Mouse (Mus musculus) intestine, embryonic 14.5 days (tissue): ENCODE data around the gene Pih1d2. TPM values are rescaled to one million over a fixed set of nuclear protein-coding genes. Genes with fewer than 3 reads are reported as not detected.

Experiments used
- ATAC-seq: fragments of 200-750 bp; cut with Nextera tagmentation; replicated peaks from 2 replicates; pipeline ENCODE4 v1.8.0; 2017; ENCODE audit warnings: low read depth, moderate number of reproducible peaks, moderate TSS enrichment, moderate library complexity; ENCODE audit not compliant: low FRiP score, low TSS enrichment
- DNase-seq: peaks from one replicate; pipeline ENCODE4 v3.0.0-alpha.2; 2018; ENCODE audit warnings: low spot score
- H3K27ac ChIP-seq: fragments of 300-500 bp; sonication (generic); 2 replicates; pipeline ENCODE4 v1.5.1; 2014; ENCODE audit warnings: low read depth, mild to moderate bottlenecking, control low read depth
- H3K27me3 ChIP-seq: fragments of 300-500 bp; sonication (generic); replicated peaks from 2 replicates; pipeline ENCODE4 v1.6.1; 2014; ENCODE audit warnings: low read length, control low read depth; ENCODE audit not compliant: control insufficient read depth, insufficient read depth
- H3K36me3 ChIP-seq: fragments of 300-500 bp; sonication (generic); 2 replicates; pipeline ENCODE4 v1.6.1; 2014; ENCODE audit warnings: low read length, control low read depth; ENCODE audit not compliant: control insufficient read depth, insufficient read depth
- H3K4me1 ChIP-seq: fragments of 300-500 bp; sonication (generic); replicated peaks from 2 replicates; pipeline ENCODE4 v1.6.1; 2014; ENCODE audit warnings: low read length, control low read depth, mixed read lengths; ENCODE audit not compliant: control insufficient read depth, insufficient read depth
- H3K4me2 ChIP-seq: fragments of 300-500 bp; sonication (generic); 2 replicates; pipeline ENCODE4 v1.6.1; 2014; ENCODE audit warnings: low read length
- H3K4me3 ChIP-seq: fragments of 300-500 bp; sonication (generic); 2 replicates; pipeline ENCODE4 v1.5.1; 2014; ENCODE audit warnings: low read depth, low read length, control low read depth, mixed read lengths
- H3K9ac ChIP-seq: fragments of 300-500 bp; sonication (generic); 2 replicates; pipeline ENCODE4 v1.6.1; 2014; ENCODE audit warnings: mild to moderate bottlenecking, low read length
- H3K9me3 ChIP-seq: fragments of 300-500 bp; sonication (generic); 2 replicates; pipeline ENCODE4 v1.6.1; 2016; ENCODE audit warnings: low read length, control low read depth; ENCODE audit not compliant: control insufficient read depth
- WGBS: fragments of 180-500 bp; shearing (Covaris S2); extraction: QIAGEN DNeasy Blood & Tissue Kit; methylation state at CpG from one replicate; pipeline ENCODE4 v1.1.7; 2014; 5-methylcytosine and 5-hydroxymethylcytosine counted together
- polyA plus RNA-seq: library from polyadenylated mRNA; unstranded; fragments of >200 nt; fragmentation: Nextera tagmentation; extraction: Ambion mirVana; gene quantifications from 2 replicates; pipeline ENCODE4 v1.2.1, GENCODE M21; 2014

The Pih1d2 gene
- polyA plus RNA-seq, 1 experiment from 2014 or later: 2.3 TPM

- H3K36me3 ChIP-seq: peaks cover 34% of the 10 kb centered on the region
- H3K27ac ChIP-seq: no peak overlapping the region
- 85% methylated on average over 9 of the region's 9 CpGs for WGBS
- ATAC-seq: no peak
- H3K9ac ChIP-seq: no peak overlapping the region
- no peak overlapping the region for H3K4me3 ChIP-seq
- no peaks in the 10 kb centered on the region for H3K9me3 ChIP-seq
- H3K4me1 ChIP-seq: no peaks in the 10 kb centered on the region
- no peak for DNase-seq
- H3K27me3 ChIP-seq: no peaks in the 10 kb centered on the region
- H3K4me2 ChIP-seq: no peak overlapping the region
Observed at GRCm38 (mm10) chr9:50592955-50593354, 24.2 kb upstream of the Pih1d2 start.

DNA sequence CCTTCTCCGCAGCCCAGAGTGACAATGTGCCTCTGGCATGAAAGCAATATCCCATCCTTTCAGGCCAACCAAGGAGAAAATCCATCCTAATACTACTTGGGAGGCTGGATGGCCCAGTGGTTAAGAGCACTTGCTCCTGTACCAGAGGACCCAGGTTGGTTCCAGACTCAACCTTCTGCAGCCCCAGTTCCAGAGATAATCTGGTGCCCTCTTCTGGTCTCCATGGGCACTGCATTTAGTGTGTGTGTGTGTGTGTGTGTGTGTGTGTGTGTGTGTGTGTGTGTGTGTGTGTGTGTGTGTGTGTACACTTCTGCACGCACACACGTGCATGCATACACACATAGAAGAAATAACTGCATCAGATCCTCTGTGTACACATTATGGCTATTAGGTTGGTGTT is 23.6 kb upstream of the Pih1d2 start:
- ATAC-seq (no peak), DNase-seq (no peak)
- peaks cover 40% of the 10 kb centered on the region for H3K36me3 ChIP-seq
- no peaks in the 10 kb centered on the region for H3K4me1 ChIP-seq
- no peak overlapping the region for H3K4me2 ChIP-seq
- no peak overlapping the region for H3K4me3 ChIP-seq
- no peak overlapping the region for H3K9ac ChIP-seq
- H3K27ac ChIP-seq: no peak overlapping the region
- no peaks in the 10 kb centered on the region for H3K27me3 ChIP-seq
- WGBS: 79% methylated on average over 3 of the region's 3 CpGs
- H3K9me3 ChIP-seq: no peaks in the 10 kb centered on the region

- H3K27me3 ChIP-seq: no peaks in the 10 kb centered on the region
Observed at GRCm38 (mm10) chr9:50594794-50595417, 22.2 kb upstream of the Pih1d2 start.

DNA sequence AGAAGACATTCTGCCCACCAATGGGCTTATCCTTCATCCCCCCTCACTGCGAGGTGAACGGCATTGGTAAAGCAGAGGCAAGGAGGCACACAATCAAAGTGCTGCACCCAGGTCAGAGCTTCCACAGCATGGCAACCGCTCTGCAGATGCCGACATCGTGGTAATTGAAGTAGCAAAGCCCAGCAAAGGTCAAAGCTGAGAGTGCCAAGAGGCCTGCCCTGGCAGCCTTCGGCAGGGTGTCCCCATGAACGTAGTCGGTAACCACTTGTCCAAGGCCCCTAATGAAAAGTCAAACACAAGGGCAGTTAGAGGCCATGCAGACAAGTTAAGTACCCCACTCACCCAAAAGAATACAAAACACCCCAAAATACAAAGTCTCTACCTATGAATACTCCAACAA is 20.1 kb upstream of the Pih1d2 start:
- Histone ChIP-seq H3K36me3 (peaks cover 61% of the 10 kb centered on the region), H3K27me3 (no peaks in the 10 kb centered on the region), H3K4me1 (no peaks in the 10 kb centered on the region; the same call in 1 of the 2 replicates), H3K4me2 (no peak overlapping the region), H3K4me3 (no peak overlapping the region), H3K9me3 (no peaks in the 10 kb centered on the region), H3K9ac (no peak overlapping the region), H3K27ac (no peak overlapping the region)
- ATAC-seq (no peak), DNase-seq (no peak)
- WGBS: 94% methylated on average over 8 of the region's 8 CpGs

More at GRCm38 (mm10) chr9:50594794-50595417, 22.2 kb upstream of the Pih1d2 start:
- DNase-seq (no peak), ATAC-seq (peak; percentile 67)
- H3K9me3 ChIP-seq: no peaks in the 10 kb centered on the region
- 65% methylated on average over 12 of the region's 12 CpGs for WGBS
- no peak overlapping the region for H3K9ac ChIP-seq
- no peaks in the 10 kb centered on the region for H3K4me1 ChIP-seq
- H3K4me2 ChIP-seq: no peak overlapping the region
- H3K36me3 ChIP-seq: peaks cover 53% of the 10 kb centered on the region
- no peak overlapping the region for H3K4me3 ChIP-seq
- no peak overlapping the region for H3K27ac ChIP-seq

DNA sequence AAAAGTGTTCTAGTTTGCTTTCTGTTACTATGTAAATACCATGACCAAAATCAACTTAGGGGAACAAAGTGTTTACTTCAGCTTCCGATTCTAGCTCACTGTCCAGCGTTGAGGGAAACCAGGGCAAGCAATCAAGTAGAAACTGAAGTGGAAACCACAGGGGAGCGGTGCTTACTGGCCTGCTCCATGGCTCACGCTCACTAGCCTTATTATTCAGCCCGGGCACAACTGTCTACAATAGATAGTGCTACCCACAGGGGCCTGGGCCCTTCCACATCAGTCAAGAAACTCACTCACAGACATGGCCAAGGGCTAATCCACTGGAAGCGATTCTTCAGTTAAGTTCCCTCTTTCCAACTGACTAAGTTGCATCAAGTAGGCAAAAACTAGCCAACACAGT is 15.6 kb upstream of the Pih1d2 start:
- 85% methylated on average over 6 of the region's 6 CpGs for WGBS

GRCm38 (mm10) chr9:50602055-50602845 is 14.9 kb upstream of the Pih1d2 start:
- peak overlapping the region; percentile 76; the same call in 1 of the 2 replicates for H3K9ac ChIP-seq
- H3K9me3 ChIP-seq: no peaks in the 10 kb centered on the region
- peaks cover 8% of the 10 kb centered on the region; the same call in 1 of the 2 replicates for H3K4me1 ChIP-seq
- no peak for ATAC-seq
- no peak for DNase-seq
- H3K27me3 ChIP-seq: no peaks in the 10 kb centered on the region
- peaks cover 54% of the 10 kb centered on the region for H3K36me3 ChIP-seq
- peak overlapping the region; percentile 79 for H3K4me2 ChIP-seq
- 86% methylated on average over 7 of the region's 7 CpGs for WGBS
- no peak overlapping the region for H3K27ac ChIP-seq
- peak overlapping the region; percentile 79 for H3K4me3 ChIP-seq

More for the DNA sequence above, 15.6 kb upstream of the Pih1d2 start:
- Histone ChIP-seq H3K27ac (no peak overlapping the region), H3K27me3 (no peaks in the 10 kb centered on the region), H3K4me2 (no peak overlapping the region), H3K9ac (no peak overlapping the region), H3K4me3 (no peak overlapping the region), H3K4me1 (peaks cover 8% of the 10 kb centered on the region; the same call in 1 of the 2 replicates), H3K36me3 (peaks cover 56% of the 10 kb centered on the region), H3K9me3 (no peaks in the 10 kb centered on the region)
- ATAC-seq (no peak), DNase-seq (no peak)

GRCm38 (mm10) chr9:50603189-50603997 is 13.7 kb upstream of the Pih1d2 start, which contains the start of the genes Sdhd and Timm8b:
Gene Sdhd, minus strand, starts transcription at chr9:50603812.
Gene Timm8b, plus strand, starts transcription at chr9:50603910.
- H3K9me3 ChIP-seq: no peaks in the 10 kb centered on the region
- H3K4me3 ChIP-seq: peak within 1 kb of the TSS; percentile 79
- peak within 1 kb of the TSS; percentile 81 for H3K27ac ChIP-seq
- H3K27me3 ChIP-seq: no peaks in the 10 kb centered on the region
- ATAC-seq (peak; percentile 94), DNase-seq (peak; percentile 92)
- H3K4me1 ChIP-seq: peaks cover 8% of the 10 kb centered on the region; the same call in 1 of the 2 replicates
- H3K36me3 ChIP-seq: peaks cover 54% of the 10 kb centered on the region
- WGBS: under 1% methylated on average over 48 of the region's 48 CpGs
- peak within 1 kb of the TSS; percentile 79 for H3K4me2 ChIP-seq
- H3K9ac ChIP-seq: peak within 1 kb of the TSS; percentile 79

GRCm38 (mm10) chr9:50603998-50604324 is 13.2 kb upstream of the Pih1d2 start:
- Histone ChIP-seq H3K4me2 (peak overlapping the region; percentile 79), H3K36me3 (peaks cover 54% of the 10 kb centered on the region), H3K4me1 (peaks cover 8% of the 10 kb centered on the region; the same call in 1 of the 2 replicates), H3K27ac (peak overlapping the region; percentile 81), H3K4me3 (peak overlapping the region; percentile 79), H3K27me3 (no peaks in the 10 kb centered on the region), H3K9me3 (no peaks in the 10 kb centered on the region), H3K9ac (peak overlapping the region; percentile 79)
- 0% methylated on average over 24 of the region's 24 CpGs for WGBS
- ATAC-seq (peak; percentile 83), DNase-seq (no peak)
